Mouse (Mus musculus) embryo, embryonic 9.5 days (tissue): Measurements from ENCODE around the gene Mcoln1.

Source experiments
- DNase-seq: peaks from one replicate; pipeline ENCODE4 v3.0.0-alpha.2; 2017; ENCODE audit errors: extremely low spot score

The Mcoln1 gene

DNA sequence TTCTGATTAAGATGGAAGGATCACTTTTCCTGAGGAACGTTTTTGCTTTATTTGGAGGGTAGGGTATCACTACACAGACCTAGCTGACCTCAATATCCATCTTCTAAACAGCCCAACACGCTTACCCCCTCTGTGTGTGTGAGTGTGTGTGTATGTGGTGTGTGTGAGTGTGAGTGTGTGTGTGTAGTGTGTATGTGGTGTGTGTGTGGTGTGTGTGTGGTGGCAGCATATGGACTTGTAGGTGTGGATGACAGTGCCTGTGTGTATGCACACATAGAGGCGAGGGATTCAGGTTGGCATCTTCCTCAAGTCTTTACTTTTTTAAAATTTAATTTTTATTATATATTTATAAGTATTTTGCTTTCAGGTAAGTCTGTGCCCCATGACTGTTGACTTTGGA lies 1.7 kb upstream of the Mcoln1 start:
- no peak for DNase-seq

DNA sequence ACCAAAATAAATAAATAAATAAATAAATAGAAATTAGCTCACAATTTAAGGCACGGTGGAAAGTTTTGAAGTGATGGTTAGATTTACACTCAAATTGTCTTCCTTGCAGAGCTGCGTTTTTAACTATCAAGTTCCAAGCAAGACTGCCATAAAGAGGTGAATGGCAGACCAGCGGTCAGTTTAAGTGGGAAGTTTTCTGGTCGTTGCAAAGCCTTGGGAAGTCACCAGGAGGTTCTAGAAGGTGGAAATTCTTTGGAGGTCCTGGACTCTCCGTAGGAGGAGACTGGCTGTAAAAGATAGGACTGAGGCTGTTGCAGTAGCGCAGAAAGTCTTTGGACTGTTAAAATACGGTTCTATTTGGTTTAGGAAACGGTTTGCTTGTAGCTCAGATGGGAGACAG lies 506 bp upstream of the Mcoln1 start:
- no peak for DNase-seq

DNA sequence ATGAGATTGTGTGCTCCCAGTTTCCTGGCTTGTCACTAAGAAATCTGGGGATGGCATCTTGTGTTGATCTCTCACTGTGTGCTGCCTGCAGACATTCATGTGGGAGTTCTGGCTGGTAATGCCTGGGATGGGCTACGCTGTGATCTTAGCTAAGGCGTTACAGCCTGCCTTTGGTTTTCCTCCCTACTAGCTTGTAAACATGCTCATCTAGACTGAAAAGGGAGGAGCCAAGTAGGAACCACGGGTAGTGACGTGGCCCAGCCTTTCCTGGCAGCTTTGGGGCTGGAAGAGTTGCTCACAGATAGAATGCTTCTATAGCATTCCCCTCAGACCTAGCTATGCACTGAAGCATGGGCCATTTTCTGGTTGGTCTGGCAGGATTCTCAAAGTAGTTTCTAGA lies 2.0 kb downstream of the Mcoln1 start:
- DNase-seq = no peak

DNA sequence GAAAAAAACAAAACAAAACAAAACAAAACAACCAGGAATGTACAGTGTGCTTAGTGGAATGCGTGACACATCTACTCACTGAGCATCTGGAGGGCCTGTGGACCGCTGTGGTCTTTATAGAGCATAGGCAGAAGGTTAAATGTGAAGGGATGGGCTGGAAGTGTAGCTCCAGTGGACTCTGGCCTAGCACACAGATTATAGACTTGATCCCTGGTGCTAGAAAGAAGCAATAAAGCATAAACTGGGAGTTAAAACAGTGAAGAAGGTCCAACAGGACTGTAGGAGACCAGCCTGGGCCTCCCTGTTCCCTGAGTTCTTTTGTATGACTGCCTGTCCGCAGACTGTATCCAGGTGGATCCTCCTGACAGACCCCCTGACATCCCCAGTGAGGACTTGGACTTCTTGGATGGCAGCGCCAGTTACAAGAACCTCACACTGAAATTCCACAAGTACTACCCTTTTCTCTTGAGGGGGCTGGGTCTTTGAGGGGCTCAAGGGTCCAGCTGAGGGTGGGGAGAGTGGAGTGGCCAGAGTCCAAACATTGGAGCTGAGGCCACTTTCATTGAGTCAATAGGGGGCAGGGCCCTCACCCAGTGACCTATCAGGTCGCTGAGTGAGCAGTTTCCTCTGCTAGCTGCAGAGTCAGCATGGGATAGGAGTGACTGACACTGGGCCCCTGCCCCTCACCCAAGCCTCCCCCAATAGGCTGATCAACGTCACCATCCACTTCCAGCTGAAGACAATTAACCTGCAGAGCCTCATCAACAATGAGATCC lies 7.9 kb downstream of the Mcoln1 start:
- DNase-seq = no peak

DNA sequence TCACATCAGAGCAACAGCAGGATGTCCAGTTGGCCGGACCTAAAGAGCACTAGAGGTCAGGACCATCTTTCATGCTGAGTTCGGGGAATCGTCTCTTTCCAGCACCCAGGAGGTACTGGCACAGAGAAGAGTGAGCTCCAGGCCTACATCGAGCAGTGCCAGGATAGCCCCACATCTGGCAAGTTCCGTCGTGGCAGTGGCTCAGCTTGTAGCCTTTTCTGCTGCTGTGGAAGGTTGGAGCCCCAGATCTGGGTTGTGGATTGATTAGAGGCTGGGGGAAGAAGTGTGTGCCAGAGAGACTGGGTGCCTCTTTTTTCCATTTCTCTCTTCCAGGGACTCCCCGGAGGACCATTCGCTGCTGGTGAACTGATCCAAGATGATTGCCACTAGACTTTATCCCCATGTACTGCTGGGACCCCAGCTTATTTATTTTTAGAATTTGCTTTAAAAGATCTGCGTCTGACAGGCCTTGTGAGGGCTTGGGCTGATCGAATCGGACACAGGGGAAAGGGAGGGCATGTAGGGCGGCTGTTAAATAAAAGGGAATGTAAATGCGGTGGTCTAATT lies 14.5 kb downstream of the Mcoln1 start:
- no peak for DNase-seq

DNA sequence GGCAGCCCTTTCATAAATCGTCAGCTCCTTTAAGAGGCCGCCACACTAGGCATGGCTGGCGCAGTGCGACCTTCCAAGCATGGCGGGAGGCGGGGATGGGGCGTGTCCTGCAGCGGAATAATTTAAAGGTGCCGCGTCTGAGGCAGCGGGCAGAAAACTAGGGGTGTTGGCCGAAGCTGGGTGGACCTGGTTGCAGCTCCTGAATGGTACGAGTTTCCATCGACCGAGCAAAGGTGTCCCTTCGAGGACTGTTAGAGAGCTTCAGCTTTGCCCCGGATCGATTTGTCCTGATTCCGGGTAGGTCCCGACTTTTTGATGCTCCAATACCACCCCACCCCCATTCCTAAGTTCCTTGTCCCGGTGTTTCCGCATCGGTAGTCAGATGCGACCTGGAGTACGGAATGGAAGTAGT lies 15.0 kb downstream of the Mcoln1 start, which contains the start of gene Pnpla6:
Gene Pnpla6, plus strand, starts transcription at position 125 of the 412 bp plus-strand sequence.
- DNase-seq = peak; percentile 85

DNA sequence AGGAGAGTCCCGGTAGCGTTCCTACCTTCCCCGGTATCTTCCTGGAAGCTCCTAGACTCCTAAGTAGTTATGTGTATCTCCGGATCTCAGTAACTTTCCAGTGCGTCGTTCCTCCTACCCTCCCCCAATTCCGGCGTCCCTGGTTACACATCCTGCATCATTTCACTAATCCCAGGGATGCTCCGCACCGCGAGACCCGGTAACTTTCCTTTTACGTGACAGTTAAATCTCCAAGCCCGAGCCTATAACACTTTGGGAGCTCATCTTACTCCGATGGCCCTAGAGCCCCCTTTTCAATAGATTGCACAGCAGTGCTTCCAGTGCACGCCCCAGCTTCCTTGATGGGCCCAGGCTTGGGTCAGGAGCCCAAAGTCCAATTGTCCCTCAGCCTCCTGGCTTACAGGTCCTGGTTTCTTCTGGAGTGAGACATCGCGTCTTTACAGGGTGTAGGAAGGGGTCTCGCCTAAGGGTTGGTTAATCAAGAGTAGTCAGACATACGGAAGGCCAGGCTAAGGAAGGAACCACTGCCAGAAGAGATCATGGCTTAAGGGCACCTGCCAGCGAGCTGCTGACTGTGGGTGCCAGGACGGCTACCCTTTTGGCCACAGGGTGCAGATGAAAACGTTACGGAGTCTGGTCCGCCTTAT lies 15.6 kb downstream of the Mcoln1 start:
- peak; percentile 52 for DNase-seq

DNA sequence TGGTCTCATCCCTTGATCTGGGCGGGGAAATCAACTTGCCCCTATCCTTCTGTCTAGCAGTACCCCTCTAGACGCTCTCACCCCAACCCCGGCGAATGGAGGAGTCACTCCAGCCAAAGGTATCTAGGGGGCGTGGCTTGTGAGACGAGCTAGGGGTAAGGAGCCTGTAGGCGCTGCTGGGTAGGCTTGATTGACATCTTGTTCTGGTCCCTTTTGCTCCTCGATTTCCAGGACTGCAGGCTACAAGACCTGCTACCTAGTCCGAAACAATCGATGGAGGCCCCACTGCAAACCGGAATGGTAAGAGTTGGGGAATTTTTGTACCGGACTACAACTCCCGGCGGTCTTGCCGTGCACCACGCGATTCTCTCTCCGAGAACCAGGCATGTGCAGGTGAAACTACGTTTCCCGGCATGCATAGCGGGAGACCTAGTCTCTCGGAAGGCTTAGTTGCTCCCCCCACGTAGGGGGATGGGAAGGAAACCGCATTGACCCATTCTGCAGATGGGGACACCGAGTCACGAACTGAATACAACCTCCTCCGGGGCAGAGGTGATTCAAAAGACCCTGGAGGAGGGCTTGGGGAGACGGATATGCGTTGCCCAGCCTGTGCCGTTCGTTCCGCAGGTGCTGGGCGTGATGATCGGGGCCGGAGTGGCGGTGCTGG lies 16.3 kb downstream of the Mcoln1 start:
- peak; percentile 91 for DNase-seq

DNA sequence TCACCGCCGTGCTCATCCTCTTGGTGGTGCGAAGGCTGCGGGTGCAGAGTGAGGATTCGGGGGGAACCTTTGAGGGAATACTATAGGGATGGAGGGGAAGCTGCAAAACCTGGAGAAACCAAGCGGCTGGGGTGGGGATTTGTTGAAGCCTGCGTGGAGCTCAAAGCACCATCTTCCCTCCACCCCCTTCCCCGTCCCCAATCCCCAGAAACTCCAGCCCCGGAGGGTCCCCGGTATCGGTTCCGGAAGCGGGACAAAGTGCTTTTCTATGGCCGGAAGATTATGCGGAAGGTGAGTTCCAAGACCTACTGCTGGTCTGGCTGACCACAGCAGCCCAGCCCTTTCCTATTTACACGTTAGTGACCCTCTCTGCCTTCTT lies 16.8 kb downstream of the Mcoln1 start:
- DNase-seq = no peak

DNA sequence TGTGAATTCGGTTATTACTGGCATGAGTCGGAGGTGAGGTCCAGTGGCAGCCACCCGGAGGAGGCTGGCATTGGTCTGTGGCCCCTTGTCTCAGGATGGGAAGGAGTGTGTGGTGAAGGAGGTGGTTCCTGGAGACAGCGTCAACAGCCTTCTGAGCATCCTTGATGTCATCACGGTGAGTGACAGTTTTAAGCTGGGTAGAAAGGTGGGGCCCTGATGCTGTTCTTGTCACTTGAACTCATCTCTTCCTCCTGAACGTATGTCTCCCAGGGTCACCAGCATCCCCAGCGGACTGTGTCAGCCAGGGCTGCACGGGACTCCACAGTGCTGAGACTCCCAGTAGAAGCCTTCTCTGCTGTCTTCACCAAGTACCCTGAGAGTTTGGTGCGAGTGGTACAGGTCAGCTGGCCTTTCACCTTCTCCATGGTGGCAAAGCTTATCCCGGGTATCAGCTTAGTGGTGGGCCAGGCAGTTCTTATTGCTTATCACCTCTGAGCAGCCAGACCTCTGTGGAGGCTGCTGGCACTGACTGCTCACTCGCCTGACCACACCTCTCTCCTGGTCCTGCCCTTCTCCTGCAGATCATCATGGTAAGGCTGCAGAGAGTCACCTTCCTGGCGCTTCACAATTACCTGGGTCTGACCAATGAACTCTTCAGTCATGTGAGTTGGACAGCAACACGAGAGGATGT lies 21.9 kb downstream of the Mcoln1 start:
- no peak for DNase-seq

DNA sequence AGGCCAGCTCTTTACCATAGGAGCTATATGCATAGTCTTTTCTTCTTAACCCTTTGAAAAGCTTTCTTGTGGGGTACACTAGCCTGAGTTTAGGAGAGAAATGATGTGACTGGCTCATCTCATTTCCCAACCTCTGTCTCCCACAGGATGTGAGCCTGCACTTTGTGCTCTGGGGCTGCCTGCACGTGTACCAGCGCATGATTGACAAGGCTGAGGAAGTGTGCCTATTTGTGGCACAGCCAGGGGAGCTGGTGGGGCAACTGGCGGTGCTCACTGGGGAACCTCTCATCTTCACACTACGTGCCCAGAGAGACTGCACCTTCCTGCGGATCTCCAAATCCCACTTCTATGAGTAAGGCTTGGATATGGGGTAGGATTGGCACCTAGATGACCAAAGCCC lies 30.6 kb downstream of the Mcoln1 start:
- no peak for DNase-seq

DNA sequence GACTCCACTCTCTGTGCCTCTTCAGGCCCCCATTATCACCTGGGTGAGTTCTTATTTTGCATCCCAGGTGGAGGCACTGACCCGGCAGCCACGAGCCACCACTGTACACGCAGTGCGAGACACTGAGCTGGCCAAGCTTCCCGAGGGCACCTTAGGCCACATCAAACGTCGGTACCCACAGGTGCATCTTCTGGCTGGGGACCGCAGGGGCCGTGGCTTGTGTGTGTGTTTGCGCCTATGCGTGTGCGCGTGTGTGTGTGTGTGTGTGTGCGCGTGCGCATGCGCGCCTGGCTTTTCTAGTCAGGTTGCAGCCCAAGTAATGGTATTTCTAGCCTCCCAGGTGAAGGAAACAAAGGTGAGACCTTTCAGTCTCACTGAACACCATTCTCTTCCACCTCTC lies 31.7 kb downstream of the Mcoln1 start:
- no peak for DNase-seq

DNA sequence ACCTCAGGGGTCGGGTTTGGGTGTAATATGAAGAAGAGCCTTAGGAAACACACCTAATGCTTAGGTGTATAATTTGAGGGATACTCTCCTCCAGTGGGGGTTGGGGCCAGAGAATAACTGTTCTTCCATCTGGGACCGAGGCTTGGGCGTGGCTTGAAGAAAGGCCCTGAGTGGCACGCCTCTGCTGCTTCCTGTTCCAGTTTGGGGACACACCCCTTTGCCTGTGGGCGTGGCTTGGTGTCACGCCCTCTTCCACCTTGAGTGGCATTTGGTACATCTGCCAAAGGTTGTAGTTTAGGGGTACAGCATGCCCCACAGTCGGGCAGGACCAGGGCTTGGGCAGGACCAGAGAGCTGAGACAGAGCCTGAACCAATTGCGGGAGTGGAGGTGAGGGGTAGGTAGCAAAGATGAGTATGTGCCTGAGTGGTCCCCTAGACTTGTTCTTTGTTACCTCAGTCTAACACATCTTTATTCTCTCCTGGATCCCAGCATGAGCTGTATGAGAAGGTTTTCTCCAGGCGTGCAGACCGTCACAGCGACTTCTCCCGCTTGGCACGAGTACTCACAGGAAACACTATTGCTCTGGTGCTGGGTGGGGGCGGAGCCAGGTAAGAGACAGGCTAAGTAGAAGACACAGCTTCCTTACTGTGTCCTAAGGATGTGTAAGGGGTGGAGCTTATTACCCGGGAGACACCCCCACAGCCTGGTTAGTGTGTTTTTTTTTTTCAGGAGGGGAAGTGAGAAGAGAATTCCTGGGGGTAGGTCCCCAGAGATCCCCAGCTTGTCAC lies 36.0 kb downstream of the Mcoln1 start:
- DNase-seq = no peak

DNA sequence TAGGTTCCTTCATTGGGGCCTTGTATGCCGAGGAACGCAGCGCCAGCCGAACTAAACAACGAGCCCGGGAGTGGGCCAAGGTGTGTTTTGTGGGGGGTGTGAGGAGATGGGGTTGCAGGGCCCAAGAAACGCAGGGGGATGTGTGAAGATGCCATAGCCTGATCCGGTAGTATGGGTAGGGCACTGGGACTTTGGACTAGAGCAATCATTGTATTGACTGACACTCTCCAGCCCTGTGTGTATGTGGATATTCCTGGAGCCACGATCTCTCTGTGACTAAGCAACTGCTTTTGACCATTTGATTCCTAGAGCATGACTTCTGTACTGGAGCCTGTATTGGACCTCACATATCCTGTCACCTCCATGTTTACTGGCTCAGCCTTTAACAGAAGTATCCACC lies 36.7 kb downstream of the Mcoln1 start:
- no peak for DNase-seq

DNA sequence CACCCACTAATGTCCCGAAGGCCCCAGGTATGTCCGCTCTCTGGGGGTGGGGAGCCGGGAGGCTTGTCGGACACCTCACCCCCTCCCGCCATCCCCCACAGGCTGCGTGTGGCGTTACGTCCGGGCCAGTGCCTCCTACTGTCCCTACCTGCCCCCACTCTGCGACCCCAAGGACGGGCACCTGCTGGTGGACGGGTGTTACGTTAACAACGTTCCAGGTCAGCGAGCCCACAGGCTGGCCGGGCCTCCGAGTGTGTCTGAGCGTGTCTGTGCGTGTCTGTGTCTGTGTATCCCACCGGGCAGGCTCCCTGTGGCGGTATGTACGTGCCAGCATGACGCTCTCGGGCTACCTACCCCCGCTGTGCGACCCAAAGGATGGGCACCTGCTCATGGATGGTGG lies 37.4 kb downstream of the Mcoln1 start:
- no peak for DNase-seq

DNA sequence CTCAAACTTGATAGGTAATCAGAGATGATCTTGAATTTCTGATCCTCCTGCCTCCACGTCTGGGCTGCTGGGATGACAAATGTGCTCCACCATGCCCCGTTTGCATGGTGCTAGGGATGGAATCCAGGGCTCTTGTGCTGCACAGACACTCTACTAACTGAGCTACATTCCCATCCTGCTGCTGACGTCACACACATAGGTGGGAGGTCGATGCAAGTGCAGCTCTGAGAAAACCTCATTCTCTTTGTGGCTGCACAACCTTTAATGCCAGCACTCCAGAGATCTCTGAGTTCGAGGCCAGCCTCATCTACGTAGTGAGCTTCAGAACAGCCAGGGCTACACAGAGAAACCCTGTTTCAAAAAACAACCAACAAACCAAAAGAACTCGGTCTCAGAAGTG lies 38.9 kb downstream of the Mcoln1 start:
- DNase-seq = no peak

DNA sequence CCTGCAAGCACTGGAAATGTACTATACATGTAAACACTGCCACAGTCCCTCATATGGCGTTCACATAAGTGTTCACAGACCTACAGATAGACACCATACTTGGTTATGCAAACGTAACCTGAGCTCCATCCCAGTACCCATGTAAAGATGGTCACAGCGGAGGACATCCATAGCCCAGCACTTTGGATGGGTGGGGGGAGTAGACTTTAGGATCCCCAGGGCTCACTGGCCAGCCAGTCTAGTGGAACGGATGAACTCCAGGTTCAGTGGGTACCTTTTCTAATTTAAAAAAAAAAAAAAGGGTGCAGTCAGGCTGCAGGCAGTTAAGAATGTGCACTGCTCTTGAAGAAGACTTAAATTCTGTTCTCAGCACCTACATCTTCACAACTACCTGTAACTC lies 39.8 kb downstream of the Mcoln1 start:
- DNase-seq = no peak

DNA sequence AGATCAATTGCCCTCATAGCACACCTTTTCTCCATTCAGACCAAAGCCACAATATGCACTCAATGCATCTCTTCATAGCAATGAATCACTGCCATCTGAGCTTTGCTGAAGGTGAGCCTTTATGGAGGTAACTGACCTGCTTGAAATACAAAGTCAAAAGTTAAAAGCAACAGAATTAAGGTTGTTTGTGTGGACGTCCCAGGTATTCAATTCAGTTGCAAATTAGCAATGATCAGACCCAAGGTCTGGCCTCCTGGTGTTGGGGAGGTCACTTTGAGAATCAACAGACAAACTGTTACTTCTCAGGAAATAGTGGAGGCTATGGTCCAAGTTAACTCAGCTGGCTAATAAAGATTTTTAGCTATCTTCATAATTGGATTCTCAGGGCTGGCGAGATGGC lies 46.3 kb downstream of the Mcoln1 start:
- no peak for DNase-seq

DNA sequence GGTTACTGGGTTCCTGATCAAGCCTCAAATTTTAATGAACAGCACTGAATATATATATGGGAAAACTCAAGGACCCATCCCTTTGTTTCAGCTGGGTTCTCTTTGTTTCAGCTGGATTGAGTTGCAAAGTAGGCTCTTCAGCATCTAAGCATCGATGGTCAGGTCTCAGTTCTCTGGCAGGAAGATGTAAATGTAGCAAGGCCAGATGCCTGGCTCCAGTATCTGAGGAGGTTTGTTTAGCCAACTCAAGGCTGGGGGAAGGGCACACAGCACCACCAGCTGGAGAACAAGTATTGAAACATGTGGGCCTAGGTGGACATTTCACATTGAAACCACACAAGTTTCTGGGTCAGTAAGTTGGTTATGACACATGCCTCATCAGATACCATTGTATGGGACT lies 52.0 kb downstream of the Mcoln1 start:
- no peak for DNase-seq

DNA sequence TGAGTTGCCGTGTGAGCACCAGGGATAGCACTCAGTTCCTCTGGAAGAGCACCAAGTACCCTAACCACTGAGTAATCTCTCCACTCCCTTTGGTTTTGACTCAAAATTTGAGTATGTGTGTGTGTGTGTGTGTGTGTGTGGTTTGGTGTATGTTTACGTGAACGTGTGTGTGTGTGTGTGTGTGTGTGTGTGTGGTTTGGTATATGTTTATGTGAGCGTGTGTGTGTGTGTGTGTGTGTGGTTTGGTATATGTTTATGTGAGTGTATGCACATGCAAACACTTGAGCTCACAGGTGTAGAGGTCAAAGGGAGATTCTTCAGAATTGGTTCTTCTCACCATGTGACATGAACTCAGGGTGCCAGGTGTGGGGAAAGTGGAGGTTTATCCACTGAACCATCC lies 55.9 kb downstream of the Mcoln1 start:
- peak; percentile 22 for DNase-seq
